Mouse (Mus musculus): Measurements from ENCODE around the gene Anapc2. TPM values are rescaled to one million over a fixed set of nuclear protein-coding genes. Genes with fewer than 3 reads are reported as not detected.

The Anapc2 gene
- polyA plus RNA-seq, 1 experiment from 2014 or later, result 107 TPM

- H3K9me3 ChIP-seq (ENCODE audit: control insufficient read depth, low read length), result no peaks in the 10 kb centered on the region
- DNase-seq (ENCODE audit: low spot score) (peak; percentile 85), ATAC-seq (ENCODE audit: low FRiP score) (no peak)
- H3K36me3 ChIP-seq (ENCODE audit: control insufficient read depth, insufficient read depth, low read length), result no peaks in the 10 kb centered on the region
- H3K4me1 ChIP-seq (replicated peaks; ENCODE audit: control insufficient read depth, insufficient read depth, low read length), result peaks cover 5% of the 10 kb centered on the region; the same call in 1 of the 2 replicates
- no peak overlapping the region for H3K9ac ChIP-seq (ENCODE audit: low read depth, low read length)
- no peaks in the 10 kb centered on the region for H3K27me3 ChIP-seq (ENCODE audit: control insufficient read depth, insufficient read depth, low read length)
- WGBS, result 3% methylated on average over 7 of the region's 7 CpGs
- peak overlapping the region; percentile 12; the same call in 1 of the 2 replicates for H3K4me2 ChIP-seq (replicated peaks; ENCODE audit: low read depth, low read length)
- H3K27ac ChIP-seq (ENCODE audit: low read depth, low read length), result peak overlapping the region; percentile 33; the same call in 1 of the 2 replicates
- no peak overlapping the region for H3K4me3 ChIP-seq (ENCODE audit: low read depth, low read length)
These were observed 43.8 kb upstream of the Anapc2 start for GRCm38 (mm10) chr2:25228431-25228889.

GRCm38 (mm10) chr2:25228995-25229530, 43.2 kb upstream of the Anapc2 start:
- Histone ChIP-seq H3K27me3 (ENCODE audit: control insufficient read depth, insufficient read depth, low read length) (no peaks in the 10 kb centered on the region), H3K9me3 (ENCODE audit: control insufficient read depth, low read length) (no peaks in the 10 kb centered on the region), H3K9ac (ENCODE audit: low read depth, low read length) (no peak overlapping the region), H3K4me1 (replicated peaks; ENCODE audit: control insufficient read depth, insufficient read depth, low read length) (peaks cover 5% of the 10 kb centered on the region; the same call in 1 of the 2 replicates), H3K4me2 (replicated peaks; ENCODE audit: low read depth, low read length) (no peak overlapping the region), H3K27ac (ENCODE audit: low read depth, low read length) (no peak overlapping the region), H3K4me3 (ENCODE audit: low read depth, low read length) (no peak overlapping the region), H3K36me3 (ENCODE audit: control insufficient read depth, insufficient read depth, low read length) (no peaks in the 10 kb centered on the region)
- ATAC-seq (ENCODE audit: low FRiP score) (no peak), DNase-seq (ENCODE audit: low spot score) (no peak)
- 70% methylated on average over 6 of the region's 6 CpGs for WGBS

DNA sequence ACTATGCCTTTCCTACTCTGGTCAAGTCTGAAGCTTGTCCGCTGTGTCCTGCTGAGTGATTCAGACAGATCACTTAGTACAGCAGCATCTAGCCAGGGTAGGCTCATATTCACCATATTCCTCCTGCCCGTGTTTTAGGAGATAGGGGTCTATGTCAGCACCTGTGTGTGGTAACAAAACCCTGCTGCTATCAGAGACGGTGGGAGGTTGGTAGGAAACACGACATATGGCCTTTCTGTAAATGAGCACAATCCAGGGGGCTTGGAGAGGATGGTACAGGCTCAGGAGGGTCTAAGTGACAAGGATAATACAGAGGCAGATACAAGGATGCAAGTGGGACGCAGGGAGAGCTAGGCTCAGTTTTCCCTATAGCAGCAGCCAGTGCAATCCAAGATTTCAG, 42.7 kb upstream of the Anapc2 start:
- H3K27ac ChIP-seq (ENCODE audit: low read depth, low read length), result no peak overlapping the region
- H3K4me1 ChIP-seq (replicated peaks; ENCODE audit: control insufficient read depth, insufficient read depth, low read length), result peaks cover 5% of the 10 kb centered on the region; the same call in 1 of the 2 replicates
- H3K9me3 ChIP-seq (ENCODE audit: control insufficient read depth, low read length), result no peaks in the 10 kb centered on the region
- no peak for DNase-seq (ENCODE audit: low spot score)
- H3K36me3 ChIP-seq (ENCODE audit: control insufficient read depth, insufficient read depth, low read length), result no peaks in the 10 kb centered on the region
- no peak overlapping the region for H3K4me2 ChIP-seq (replicated peaks; ENCODE audit: low read depth, low read length)
- no peak overlapping the region for H3K9ac ChIP-seq (ENCODE audit: low read depth, low read length)
- H3K27me3 ChIP-seq (ENCODE audit: control insufficient read depth, insufficient read depth, low read length), result no peaks in the 10 kb centered on the region
- H3K4me3 ChIP-seq (ENCODE audit: low read depth, low read length), result no peak overlapping the region
- no peak for ATAC-seq (ENCODE audit: low FRiP score)
- 84% methylated on average over 5 of the region's 5 CpGs for WGBS

DNA sequence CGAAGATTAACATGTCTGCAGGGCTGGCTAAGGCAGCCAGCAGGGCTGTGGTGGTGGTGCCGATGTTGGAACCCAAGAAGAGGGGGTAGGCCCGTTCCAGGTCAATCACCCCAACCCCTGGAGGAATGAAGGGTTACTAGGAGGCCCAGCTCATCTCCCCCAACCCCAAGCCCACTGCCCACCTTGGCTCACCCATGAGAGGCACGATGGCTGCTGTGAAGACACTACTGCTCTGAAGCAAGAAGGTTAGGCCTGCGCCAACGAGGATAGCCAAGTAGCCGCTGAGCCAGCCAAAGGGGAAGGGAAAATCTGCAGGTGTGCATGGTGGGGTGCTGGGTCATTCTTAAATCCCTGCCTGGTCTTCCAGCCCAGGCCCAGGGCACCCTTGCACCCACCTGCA, 41.7 kb upstream of the Anapc2 start:
- DNase-seq (ENCODE audit: low spot score), result no peak
- 90% methylated on average over 7 of the region's 7 CpGs for WGBS
- no peak for ATAC-seq (ENCODE audit: low FRiP score)

DNA sequence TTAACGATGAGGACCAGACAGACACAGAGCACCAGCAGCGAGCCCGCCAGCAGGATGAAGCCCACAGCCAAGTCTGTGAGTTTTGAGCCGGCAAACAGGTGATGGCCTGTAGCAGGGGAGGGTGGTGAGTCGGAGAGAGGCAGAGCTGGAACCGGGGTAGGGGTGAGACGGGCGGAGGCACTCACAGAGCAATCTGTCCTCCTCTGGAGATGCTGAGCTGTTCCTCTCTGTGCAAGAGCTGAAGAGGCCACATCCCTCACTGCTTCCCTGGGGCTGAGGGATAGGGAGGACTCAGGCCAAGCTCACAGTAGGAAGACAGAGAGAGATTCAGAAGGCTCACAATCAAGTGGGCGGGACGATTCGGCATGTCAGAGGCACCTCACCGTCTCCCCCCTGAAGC, 41.2 kb upstream of the Anapc2 start:
- Histone ChIP-seq H3K9me3 (ENCODE audit: control insufficient read depth, low read length) (no peaks in the 10 kb centered on the region), H3K4me3 (ENCODE audit: low read depth, low read length) (no peak overlapping the region), H3K27ac (ENCODE audit: low read depth, low read length) (no peak overlapping the region), H3K4me1 (replicated peaks; ENCODE audit: control insufficient read depth, insufficient read depth, low read length) (peaks cover 2% of the 10 kb centered on the region; the same call in 1 of the 2 replicates), H3K9ac (ENCODE audit: low read depth, low read length) (no peak overlapping the region), H3K4me2 (replicated peaks; ENCODE audit: low read depth, low read length) (no peak overlapping the region), H3K27me3 (ENCODE audit: control insufficient read depth, insufficient read depth, low read length) (no peaks in the 10 kb centered on the region), H3K36me3 (ENCODE audit: control insufficient read depth, insufficient read depth, low read length) (no peaks in the 10 kb centered on the region)
- WGBS, result 52% methylated on average over 12 of the region's 12 CpGs
- no peak for ATAC-seq (ENCODE audit: low FRiP score)
- DNase-seq (ENCODE audit: low spot score), result no peak

More for the DNA sequence above, 41.7 kb upstream of the Anapc2 start:
- Histone ChIP-seq H3K4me3 (ENCODE audit: low read depth, low read length) (no peak overlapping the region), H3K9ac (ENCODE audit: low read depth, low read length) (no peak overlapping the region), H3K9me3 (ENCODE audit: control insufficient read depth, low read length) (no peaks in the 10 kb centered on the region), H3K27ac (ENCODE audit: low read depth, low read length) (no peak overlapping the region), H3K27me3 (ENCODE audit: control insufficient read depth, insufficient read depth, low read length) (no peaks in the 10 kb centered on the region), H3K36me3 (ENCODE audit: control insufficient read depth, insufficient read depth, low read length) (no peaks in the 10 kb centered on the region), H3K4me1 (replicated peaks; ENCODE audit: control insufficient read depth, insufficient read depth, low read length) (peaks cover 4% of the 10 kb centered on the region; the same call in 1 of the 2 replicates), H3K4me2 (replicated peaks; ENCODE audit: low read depth, low read length) (no peak overlapping the region)

DNA sequence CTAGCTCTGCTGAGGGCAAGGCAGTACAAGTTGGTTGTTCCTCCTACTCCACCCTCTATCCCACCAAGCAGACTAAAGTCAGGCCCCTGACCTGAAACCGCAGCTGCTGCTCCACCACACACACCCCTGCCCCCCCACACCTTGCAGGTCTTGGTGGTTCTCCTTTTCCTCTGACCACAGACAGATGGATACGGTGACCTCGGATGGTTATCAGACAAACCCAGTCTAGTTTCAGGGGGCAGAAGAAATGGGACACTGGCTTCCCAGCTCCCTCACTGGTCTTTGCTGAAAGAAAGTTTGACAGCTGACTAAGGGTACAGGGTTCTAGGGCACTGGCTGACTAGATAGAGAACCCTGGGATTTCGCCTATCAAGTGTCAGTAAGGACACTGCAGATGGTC, 38.9 kb upstream of the Anapc2 start:
- WGBS, result 82% methylated on average over 4 of the region's 4 CpGs
- H3K36me3 ChIP-seq (ENCODE audit: control insufficient read depth, insufficient read depth, low read length), result no peaks in the 10 kb centered on the region
- ATAC-seq (ENCODE audit: low FRiP score), result no peak

DNA sequence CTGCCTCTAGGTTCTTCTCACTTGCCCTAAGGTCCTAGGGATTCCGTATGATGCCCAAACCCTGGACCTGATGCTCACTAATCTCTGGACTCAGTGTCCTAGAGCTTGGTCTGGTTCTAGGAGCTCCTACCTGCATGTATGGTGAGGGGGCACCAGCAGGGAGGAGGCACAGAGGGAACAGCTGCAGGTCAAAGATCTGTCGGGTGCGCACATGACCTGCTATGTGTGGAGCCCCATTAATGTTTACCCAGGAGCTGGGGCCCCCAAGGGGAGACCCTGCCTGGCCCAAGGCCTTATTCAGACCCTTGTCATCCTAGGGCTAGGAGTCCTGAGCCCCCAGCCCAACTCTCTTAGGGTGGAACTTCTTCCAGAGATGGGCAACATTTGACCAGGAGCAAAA, 38.2 kb upstream of the Anapc2 start, which contains the start of gene Slc34a3:
TSS of gene Slc34a3 (minus strand) at position 315 of the 400 bp plus-strand sequence.
- H3K4me2 ChIP-seq (replicated peaks; ENCODE audit: low read depth, low read length), result no peak within 1 kb of the TSS
- no peak within 1 kb of the TSS for H3K9ac ChIP-seq (ENCODE audit: low read depth, low read length)
- no peaks in the 10 kb centered on the region for H3K36me3 ChIP-seq (ENCODE audit: control insufficient read depth, insufficient read depth, low read length)
- WGBS, result 93% methylated on average over 3 of the region's 3 CpGs
- ATAC-seq (ENCODE audit: low FRiP score) (no peak), DNase-seq (ENCODE audit: low spot score) (no peak)
- H3K27ac ChIP-seq (ENCODE audit: low read depth, low read length), result no peak within 1 kb of the TSS
- H3K9me3 ChIP-seq (ENCODE audit: control insufficient read depth, low read length), result no peaks in the 10 kb centered on the region
- no peaks in the 10 kb centered on the region for H3K4me1 ChIP-seq (replicated peaks; ENCODE audit: control insufficient read depth, insufficient read depth, low read length)
- no peak within 1 kb of the TSS for H3K4me3 ChIP-seq (ENCODE audit: low read depth, low read length)
- no peaks in the 10 kb centered on the region for H3K27me3 ChIP-seq (ENCODE audit: control insufficient read depth, insufficient read depth, low read length)

More for the DNA sequence above, 38.9 kb upstream of the Anapc2 start:
- no peak for DNase-seq (ENCODE audit: low spot score)
- H3K4me1 ChIP-seq (replicated peaks; ENCODE audit: control insufficient read depth, insufficient read depth, low read length), result peaks cover 1% of the 10 kb centered on the region; the same call in 1 of the 2 replicates
- H3K4me2 ChIP-seq (replicated peaks; ENCODE audit: low read depth, low read length), result no peak overlapping the region
- H3K9ac ChIP-seq (ENCODE audit: low read depth, low read length), result no peak overlapping the region
- H3K4me3 ChIP-seq (ENCODE audit: low read depth, low read length), result no peak overlapping the region
- H3K27me3 ChIP-seq (ENCODE audit: control insufficient read depth, insufficient read depth, low read length), result no peaks in the 10 kb centered on the region
- H3K27ac ChIP-seq (ENCODE audit: low read depth, low read length), result no peak overlapping the region
- no peaks in the 10 kb centered on the region for H3K9me3 ChIP-seq (ENCODE audit: control insufficient read depth, low read length)

DNA sequence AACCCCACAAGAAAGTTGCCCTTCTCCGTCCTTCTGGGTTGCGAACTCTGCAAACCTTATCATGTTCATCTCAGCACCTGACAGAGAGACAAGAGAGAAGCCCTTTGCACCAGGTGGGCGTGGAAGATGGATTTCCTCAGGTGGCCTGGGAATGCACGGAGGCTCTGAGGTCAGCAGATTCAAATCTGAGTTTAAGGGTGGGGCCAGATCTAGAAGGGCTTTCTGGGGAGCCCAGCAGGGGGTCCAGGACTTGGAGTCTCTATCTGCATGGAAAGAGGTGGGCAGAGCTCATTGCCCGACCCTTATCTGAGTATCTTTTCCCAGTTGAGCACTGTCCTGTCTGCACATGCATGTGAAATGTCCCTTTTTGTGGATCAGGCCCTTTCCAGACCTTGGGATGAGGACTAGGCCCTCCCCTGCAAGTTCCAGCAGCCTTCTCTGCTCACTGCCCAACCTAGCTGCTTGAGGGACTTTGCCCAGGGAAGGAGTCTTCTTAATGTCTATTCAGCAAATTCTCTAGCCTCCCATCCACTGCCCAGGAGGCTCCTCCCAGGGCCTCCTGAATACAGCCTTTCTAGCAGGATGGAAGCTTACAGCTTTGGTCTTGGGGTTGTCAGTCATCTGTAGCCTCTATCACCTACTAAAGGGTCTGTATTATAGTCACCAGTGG, 37.6 kb upstream of the Anapc2 start:
- DNase-seq (ENCODE audit: low spot score) (no peak), ATAC-seq (ENCODE audit: low FRiP score) (no peak)
- 74% methylated on average over 5 of the region's 5 CpGs for WGBS

DNA sequence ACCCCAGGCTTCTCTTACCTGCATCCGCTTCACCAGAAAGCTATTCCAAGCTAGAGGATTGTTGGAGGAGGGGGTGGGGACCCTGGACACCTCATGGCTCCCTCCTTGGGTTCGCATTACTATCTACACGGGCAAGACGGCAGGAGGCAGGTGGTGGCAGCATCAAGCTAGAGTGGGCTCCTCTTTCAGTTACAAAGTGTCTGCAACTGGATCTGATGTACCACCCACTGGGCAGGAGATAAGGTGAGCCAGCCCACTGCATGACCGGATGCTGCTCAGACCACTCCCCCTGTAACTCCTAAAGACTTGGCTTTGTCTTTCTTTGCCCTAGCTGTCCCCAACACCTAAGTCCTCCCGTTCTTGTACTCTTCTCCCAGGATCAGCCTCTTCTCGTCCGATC, 35.7 kb upstream of the Anapc2 start, which contains the start of gene Rnf224:
TSS of gene Rnf224 (minus strand) at position 174 of the 400 bp plus-strand sequence.
- no peak for DNase-seq (ENCODE audit: low spot score)
- Histone ChIP-seq H3K27ac (ENCODE audit: low read depth, low read length) (no peak within 1 kb of the TSS), H3K4me1 (replicated peaks; ENCODE audit: control insufficient read depth, insufficient read depth, low read length) (no peaks in the 10 kb centered on the region), H3K36me3 (ENCODE audit: control insufficient read depth, insufficient read depth, low read length) (no peaks in the 10 kb centered on the region), H3K4me3 (ENCODE audit: low read depth, low read length) (no peak within 1 kb of the TSS), H3K4me2 (replicated peaks; ENCODE audit: low read depth, low read length) (no peak within 1 kb of the TSS), H3K9ac (ENCODE audit: low read depth, low read length) (no peak within 1 kb of the TSS), H3K9me3 (ENCODE audit: control insufficient read depth, low read length) (no peaks in the 10 kb centered on the region), H3K27me3 (ENCODE audit: control insufficient read depth, insufficient read depth, low read length) (peaks cover 2% of the 10 kb centered on the region; the same call in 1 of the 2 replicates)
- WGBS, result 40% methylated on average over 8 of the region's 8 CpGs
- no peak for ATAC-seq (ENCODE audit: low FRiP score)

More for the DNA sequence above, 37.6 kb upstream of the Anapc2 start:
- Histone ChIP-seq H3K36me3 (ENCODE audit: control insufficient read depth, insufficient read depth, low read length) (no peaks in the 10 kb centered on the region), H3K4me2 (replicated peaks; ENCODE audit: low read depth, low read length) (no peak overlapping the region), H3K9me3 (ENCODE audit: control insufficient read depth, low read length) (no peaks in the 10 kb centered on the region), H3K4me3 (ENCODE audit: low read depth, low read length) (no peak overlapping the region), H3K9ac (ENCODE audit: low read depth, low read length) (no peak overlapping the region), H3K4me1 (replicated peaks; ENCODE audit: control insufficient read depth, insufficient read depth, low read length) (no peaks in the 10 kb centered on the region), H3K27me3 (ENCODE audit: control insufficient read depth, insufficient read depth, low read length) (no peaks in the 10 kb centered on the region), H3K27ac (ENCODE audit: low read depth, low read length) (no peak overlapping the region)
